18 mouse cellular contexts compared by ENCODE assay signal in genomic region chr7:122584421-122585151, GRCm38 (mm10).
A peak's percentile ranks its signal among the peaks of the same experiment; 100 is the strongest.
DNase-seq lines count a peak whose midpoint lies in the region; ATAC-seq and TF ChIP-seq lines count a peak whose summit lies in the region.
"Had no signal": no experiment of that assay in that cellular context is flagged by ENCODE, and none has a peak within 500 bp of the region (broad histone marks: within the 10 kb centered on the region; RNA-seq: fewer than 3 reads in every experiment).

No protein-coding gene starts in this region.

- no peaks in the 10 kb centered on the region for H3K27me3 ChIP-seq in hindbrain, postnatal 0 days (ENCODE audit: insufficient read depth, low read length)
- H3K27me3 ChIP-seq in hindbrain, embryonic 12.5 days, result no peaks in the 10 kb centered on the region
- H3K27me3 ChIP-seq in limb, embryonic 10.5 days (ENCODE audit: low read depth, poor library complexity, severe bottlenecking), result no peaks in the 10 kb centered on the region
- H3K27me3 ChIP-seq: hindbrain, embryonic 15.5 days; liver, embryonic 13.5 days; midbrain, embryonic 12.5 days had no signal

- TF ChIP-seq POLR2A in cortical plate, adult 2 months (IDR thresholded peaks at IDR 0.05; ENCODE audit: extremely low read depth, insufficient read depth, low read length), result peak; percentile 25; the same call in 1 of the 2 replicates

- peaks cover 8% of the 10 kb centered on the region for H3K4me1 ChIP-seq in cortical plate, adult 2 months (ENCODE audit: control insufficient read depth, insufficient read depth, low read length)
- H3K4me1 ChIP-seq in hindbrain, postnatal 0 days (ENCODE audit: insufficient read depth, low read length), result no peaks in the 10 kb centered on the region
- H3K4me1 ChIP-seq in hindbrain, embryonic 12.5 days, result no peaks in the 10 kb centered on the region
- no peaks in the 10 kb centered on the region for H3K4me1 ChIP-seq in limb, embryonic 10.5 days
- H3K4me1 ChIP-seq: hindbrain, embryonic 15.5 days; liver, embryonic 13.5 days; midbrain, embryonic 12.5 days had no signal

- peak; percentile 12 for DNase-seq in 3T3-L1 (ENCODE audit: low read depth, low spot score)
- DNase-seq in layer of hippocampus, adult 9-10 months (ENCODE audit: low spot score), result peak; percentile 39
- DNase-seq in left cerebral cortex, postnatal 25 days (ENCODE audit: low spot score in 2 of 2), result peak; percentile 80 to 97
- no peak for DNase-seq in hindbrain, postnatal 0 days (ENCODE audit: low spot score)
- no peak for DNase-seq in limb, embryonic 10.5 days (ENCODE audit: low spot score)
- DNase-seq in kidney, postnatal 25 days, result no peak
- DNase-seq: cerebellum, adult 11 months; heart, adult 2 months; heart, postnatal 10 days; kidney, adult 2 months; liver, embryonic 13.5 days; lung, postnatal 10 days had no signal

- H3K9me3 ChIP-seq in hindbrain, postnatal 0 days (ENCODE audit: low read length), result no peaks in the 10 kb centered on the region
- H3K9me3 ChIP-seq in hindbrain, embryonic 12.5 days (replicated peaks), result no peaks in the 10 kb centered on the region
- no peaks in the 10 kb centered on the region for H3K9me3 ChIP-seq in limb, embryonic 10.5 days (replicated peaks)
- H3K9me3 ChIP-seq: hindbrain, embryonic 15.5 days; liver, embryonic 13.5 days; midbrain, embryonic 12.5 days had no signal

- H3K36me3 ChIP-seq in hindbrain, postnatal 0 days (ENCODE audit: insufficient read depth, low read length), result peaks cover 8% of the 10 kb centered on the region; the same call in 1 of the 2 replicates
- no peaks in the 10 kb centered on the region for H3K36me3 ChIP-seq in hindbrain, embryonic 12.5 days
- H3K36me3 ChIP-seq in limb, embryonic 10.5 days, result no peaks in the 10 kb centered on the region
- H3K36me3 ChIP-seq: hindbrain, embryonic 15.5 days; liver, embryonic 13.5 days; midbrain, embryonic 12.5 days had no signal

- WGBS in hindbrain, postnatal 0 days, result 81% methylated on average over 14 of the region's 14 CpGs
- 85% methylated on average over 14 of the region's 14 CpGs for WGBS in hindbrain, embryonic 12.5 days
- 91% methylated on average over 14 of the region's 14 CpGs for WGBS in limb, embryonic 10.5 days

- no peak overlapping the region for H3K4me3 ChIP-seq in cortical plate, adult 2 months (ENCODE audit: insufficient read depth, low read length)
- no peak overlapping the region for H3K4me3 ChIP-seq in hindbrain, postnatal 0 days (ENCODE audit: low read length)
- no peak overlapping the region for H3K4me3 ChIP-seq in hindbrain, embryonic 12.5 days
- H3K4me3 ChIP-seq in limb, embryonic 10.5 days, result no peak overlapping the region
- H3K4me3 ChIP-seq: heart, adult 2 months; hindbrain, embryonic 15.5 days; liver, embryonic 13.5 days; midbrain, embryonic 12.5 days had no signal

- H3K27ac ChIP-seq in cortical plate, adult 2 months (ENCODE audit: insufficient read depth, low read length), result peak overlapping the region; percentile 87
- H3K27ac ChIP-seq in hindbrain, postnatal 0 days, result no peak overlapping the region
- H3K27ac ChIP-seq in hindbrain, embryonic 12.5 days, result no peak overlapping the region
- no peak overlapping the region for H3K27ac ChIP-seq in limb, embryonic 10.5 days
- H3K27ac ChIP-seq: heart, adult 2 months; hindbrain, embryonic 15.5 days; liver, embryonic 13.5 days; midbrain, embryonic 12.5 days had no signal

- intact Hi-C loops in left cerebral cortex, postnatal 25 days (cut with DNase I), result loop anchor here (1.0 to 2.0 kb wide), 3 partner anchors 11 to 86 kb away; partner anchors contain the start of gene Cacng3

- H3K9ac ChIP-seq in hindbrain, postnatal 0 days (replicated peaks; ENCODE audit: low read length), result no peak overlapping the region
- H3K9ac ChIP-seq in hindbrain, embryonic 12.5 days, result no peak overlapping the region
- H3K9ac ChIP-seq: hindbrain, embryonic 15.5 days; liver, embryonic 13.5 days; midbrain, embryonic 12.5 days had no signal

- no peak overlapping the region for H3K4me2 ChIP-seq in hindbrain, postnatal 0 days (ENCODE audit: low read depth, low read length)
- H3K4me2 ChIP-seq in hindbrain, embryonic 12.5 days (replicated peaks), result no peak overlapping the region
- H3K4me2 ChIP-seq: hindbrain, embryonic 15.5 days; liver, embryonic 13.5 days; midbrain, embryonic 12.5 days had no signal

- ATAC-seq in hindbrain, postnatal 0 days, result no peak
- ATAC-seq in hindbrain, embryonic 12.5 days (ENCODE audit: low FRiP score), result no peak
- ATAC-seq: CD4-positive, CD25-positive, alpha-beta regulatory T cell, adult 4 months; forebrain, embryonic 16.5 days had no signal

- TF ChIP-seq CTCF in cortical plate, adult 2 months (IDR thresholded peaks at IDR 0.05; ENCODE audit: extremely low read depth, insufficient read depth, low read length), result no peak
- TF ChIP-seq CTCF in hindbrain, postnatal 0 days (IDR thresholded peaks at IDR 0.05; ENCODE audit: low read depth), result no peak

Comparison
In these comparisons a context has a peak if more than half of its experiments do, and no peak if none do; other contexts are left out.
1. DNase-seq: peak in 3T3-L1 (single experiment), layer of hippocampus, adult 9-10 months (single experiment) and left cerebral cortex, postnatal 25 days (2 of 2); none in hindbrain, postnatal 0 days (single experiment), limb, embryonic 10.5 days (single experiment) and kidney, postnatal 25 days (0 of 2).